Comparison of ENCODE assay signal across 8 mouse cellular contexts in the genomic region with DNA sequence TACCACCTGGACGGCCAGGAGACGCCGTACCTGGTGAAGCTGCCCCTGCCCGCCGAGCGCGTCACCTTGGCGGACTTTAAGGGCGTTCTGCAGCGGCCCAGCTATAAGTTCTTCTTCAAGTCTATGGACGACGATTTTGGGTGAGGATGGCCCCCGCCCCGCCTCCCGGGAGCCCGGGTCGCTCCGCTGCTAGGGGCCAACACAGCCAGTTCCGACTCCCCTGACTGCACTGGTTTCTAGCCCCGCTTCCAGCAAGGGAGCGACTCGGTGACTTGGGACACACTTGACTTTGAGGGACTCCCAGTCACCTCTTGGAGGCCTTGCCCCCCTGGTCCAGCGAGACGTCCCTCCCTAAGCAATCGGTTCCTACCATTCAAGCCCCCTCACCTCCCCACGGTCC. TPM values are rescaled to one million over a fixed set of nuclear protein-coding genes. Genes with fewer than 3 reads are reported as not detected.
A peak's percentile ranks its signal among the peaks of the same experiment; 100 is the strongest.
DNase-seq lines count a peak whose midpoint lies in the region; ATAC-seq lines count a peak whose summit lies in the region.

No protein-coding gene starts in this region.

- no peaks in the 10 kb centered on the region for H3K27me3 ChIP-seq in forebrain, embryonic 14.5 days (replicated peaks; ENCODE audit: control insufficient read depth, insufficient read depth, low read length)
- no peaks in the 10 kb centered on the region for H3K27me3 ChIP-seq in limb, embryonic 15.5 days
- no peaks in the 10 kb centered on the region for H3K27me3 ChIP-seq in neural tube, embryonic 14.5 days (ENCODE audit: control insufficient read depth, insufficient read depth, low read length)

- H3K4me2 ChIP-seq in forebrain, embryonic 14.5 days (ENCODE audit: low read length) = peak overlapping the region; percentile 86
- peak overlapping the region; percentile 75 for H3K4me2 ChIP-seq in limb, embryonic 15.5 days
- H3K4me2 ChIP-seq in neural tube, embryonic 14.5 days (ENCODE audit: low read depth, low read length) = peak overlapping the region; percentile 81

- H3K9me3 ChIP-seq in forebrain, embryonic 14.5 days (replicated peaks; ENCODE audit: control insufficient read depth, low read length) = no peaks in the 10 kb centered on the region
- H3K9me3 ChIP-seq in limb, embryonic 15.5 days = no peaks in the 10 kb centered on the region
- H3K9me3 ChIP-seq in neural tube, embryonic 14.5 days (ENCODE audit: control insufficient read depth, low read length) = no peaks in the 10 kb centered on the region

- H3K4me3 ChIP-seq in forebrain, embryonic 14.5 days (ENCODE audit: low read depth, low read length) = peak overlapping the region; percentile 99
- H3K4me3 ChIP-seq in limb, embryonic 15.5 days = peak overlapping the region; percentile 97
- peak overlapping the region; percentile 96 for H3K4me3 ChIP-seq in neural tube, embryonic 14.5 days (ENCODE audit: low read depth, low read length)

- peaks cover 14% of the 10 kb centered on the region for H3K4me1 ChIP-seq in forebrain, embryonic 14.5 days (ENCODE audit: control insufficient read depth, insufficient read depth, low read length)
- H3K4me1 ChIP-seq in limb, embryonic 15.5 days = peaks cover 20% of the 10 kb centered on the region
- H3K4me1 ChIP-seq in neural tube, embryonic 14.5 days (ENCODE audit: control insufficient read depth, insufficient read depth, low read length) = peaks cover 13% of the 10 kb centered on the region

- peak overlapping the region; percentile 92 for H3K27ac ChIP-seq in forebrain, embryonic 14.5 days (ENCODE audit: low read depth, low read length)
- peak overlapping the region; percentile 94 for H3K27ac ChIP-seq in limb, embryonic 15.5 days
- H3K27ac ChIP-seq in neural tube, embryonic 14.5 days (ENCODE audit: low read depth, low read length) = peak overlapping the region; percentile 88

- under 1% methylated on average over 26 of the region's 26 CpGs for WGBS in forebrain, embryonic 14.5 days
- under 1% methylated on average over 26 of the region's 26 CpGs for WGBS in limb, embryonic 15.5 days
- 1% methylated on average over 26 of the region's 26 CpGs for WGBS in neural tube, embryonic 14.5 days

- ATAC-seq in forebrain, embryonic 14.5 days = peak; percentile 42; the same call in 1 of the 2 replicates
- peak; percentile 22; the same call in 1 of the 2 replicates for ATAC-seq in limb, embryonic 15.5 days (ENCODE audit: insufficient number of reproducible peaks, low FRiP score, low TSS enrichment, low read depth)
- peak; percentile 36; the same call in 1 of the 2 replicates for ATAC-seq in neural tube, embryonic 14.5 days (ENCODE audit: low read depth)

- H3K36me3 ChIP-seq in forebrain, embryonic 14.5 days (ENCODE audit: control insufficient read depth, insufficient read depth, low read length) = peaks cover 17% of the 10 kb centered on the region; the same call in 1 of the 2 replicates
- H3K36me3 ChIP-seq in limb, embryonic 15.5 days = peaks cover 20% of the 10 kb centered on the region
- H3K36me3 ChIP-seq in neural tube, embryonic 14.5 days (ENCODE audit: control insufficient read depth, insufficient read depth, low read length) = peaks cover 5% of the 10 kb centered on the region

- peak overlapping the region; percentile 99 for H3K9ac ChIP-seq in forebrain, embryonic 14.5 days (ENCODE audit: low read length)
- peak overlapping the region; percentile 99 for H3K9ac ChIP-seq in limb, embryonic 15.5 days
- H3K9ac ChIP-seq in neural tube, embryonic 14.5 days (replicated peaks; ENCODE audit: low read depth, low read length) = peak overlapping the region; percentile 95

- DNase-seq in embryo, embryonic 10.5 days (ENCODE audit: low spot score) = peak; percentile 45
- no peak for DNase-seq in embryo, embryonic 9.5 days (ENCODE audit: extremely low spot score)
- DNase-seq in right cerebral cortex, postnatal 4 days = peak; percentile 39
- no peak for DNase-seq in right cerebral cortex, postnatal 10 days (ENCODE audit: low spot score in 2 of 2)
- peak; percentile 23 for DNase-seq in forebrain, embryonic 14.5 days (ENCODE audit: low spot score)
- DNase-seq in cerebellum, postnatal 10 days = no peak

RNA-seq across cellular contexts. Expression of a gene that starts 0.4 kb away (rescaled TPM):
- 25.3 and 26.0 TPM in 2 replicates for polyA plus RNA-seq in forebrain, embryonic 14.5 days (2014; fragmentation: Nextera tagmentation; extraction: Ambion mirVana)
- 20.9 and 22.0 TPM in 2 replicates for polyA plus RNA-seq in limb, embryonic 15.5 days (2015; fragmentation: Nextera tagmentation; extraction: Ambion mirVana)
- polyA plus RNA-seq in neural tube, embryonic 14.5 days (2014; fragmentation: Nextera tagmentation; extraction: Ambion mirVana) = 39.7 and 40.6 TPM in 2 replicates

RNA-seq across cellular contexts. Expression of a gene that starts 18.1 kb away (rescaled TPM):
- polyA plus RNA-seq in forebrain, embryonic 14.5 days (2014; fragmentation: Nextera tagmentation; extraction: Ambion mirVana) = 1,206 and 1,335 TPM in 2 replicates
- 572 and 581 TPM in 2 replicates for polyA plus RNA-seq in limb, embryonic 15.5 days (2015; fragmentation: Nextera tagmentation; extraction: Ambion mirVana)
- polyA plus RNA-seq in neural tube, embryonic 14.5 days (2014; fragmentation: Nextera tagmentation; extraction: Ambion mirVana) = 1,186 and 1,271 TPM in 2 replicates

RNA-seq across cellular contexts. Expression of a gene that starts 18.6 kb away (rescaled TPM):
- 90.3 and 92.1 TPM in 2 replicates for polyA plus RNA-seq in forebrain, embryonic 14.5 days (2014; fragmentation: Nextera tagmentation; extraction: Ambion mirVana)
- 88.4 and 93.5 TPM in 2 replicates for polyA plus RNA-seq in limb, embryonic 15.5 days (2015; fragmentation: Nextera tagmentation; extraction: Ambion mirVana)
- 84.9 and 108 TPM in 2 replicates for polyA plus RNA-seq in neural tube, embryonic 14.5 days (2014; fragmentation: Nextera tagmentation; extraction: Ambion mirVana)

RNA-seq across cellular contexts. Expression of a gene that starts 31.2 kb away (rescaled TPM):
- 64.8 and 74.4 TPM in 2 replicates for polyA plus RNA-seq in forebrain, embryonic 14.5 days (2014; fragmentation: Nextera tagmentation; extraction: Ambion mirVana)
- 60.0 and 60.3 TPM in 2 replicates for polyA plus RNA-seq in limb, embryonic 15.5 days (2015; fragmentation: Nextera tagmentation; extraction: Ambion mirVana)
- polyA plus RNA-seq in neural tube, embryonic 14.5 days (2014; fragmentation: Nextera tagmentation; extraction: Ambion mirVana) = 72.6 and 82.2 TPM in 2 replicates

Comparison
In these comparisons a context has a peak if more than half of its experiments do, and no peak if none do; other contexts are left out.
1. DNase-seq: peak in embryo, embryonic 10.5 days (single experiment), right cerebral cortex, postnatal 4 days (single experiment) and forebrain, embryonic 14.5 days (single experiment); none in embryo, embryonic 9.5 days (single experiment), right cerebral cortex, postnatal 10 days (0 of 2) and cerebellum, postnatal 10 days (0 of 2).
2. Peak in every context shown above with its lines, with median percentiles within 50 percentile points of each other: ATAC-seq, H3K27ac ChIP-seq, H3K4me2 ChIP-seq, H3K4me3 ChIP-seq and H3K9ac ChIP-seq.